Mouse (Mus musculus) heart, postnatal 0 days (tissue): ENCODE results near the gene Zfp90.

Experiments
- CTCF ChIP-seq: IDR thresholded peaks from 2 replicates; pipeline ENCODE4 v1.5.1; 2016; ENCODE audit warnings: antibody characterized with exemption, control low read depth, low read depth
- EP300 ChIP-seq: IDR thresholded peaks from 2 replicates; pipeline ENCODE4 v1.6.1; 2016; ENCODE audit warnings: antibody characterized with exemption, low read depth

DNA sequence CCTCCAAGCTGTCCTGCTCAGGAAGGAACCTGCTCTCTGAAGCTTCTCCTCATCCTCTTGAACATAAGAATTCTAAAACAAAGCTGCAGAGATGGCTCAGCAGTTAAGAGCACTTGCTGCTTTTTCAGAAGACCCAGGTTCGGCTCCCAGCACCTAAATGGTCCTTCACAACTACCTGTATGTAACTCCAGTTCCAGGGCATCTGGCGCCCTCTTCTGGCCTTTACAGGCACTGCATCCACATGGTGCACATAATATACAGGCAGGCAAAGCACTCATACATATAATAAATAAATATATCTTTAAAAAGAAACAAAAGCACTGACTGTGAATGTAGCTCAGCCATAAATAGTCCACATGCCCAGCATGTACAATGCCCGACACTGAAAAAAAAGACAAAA, 46.6 kb upstream of the Zfp90 start:
- TF ChIP-seq CTCF (no peak), EP300 (no peak)
